Mouse (Mus musculus): Measurements from ENCODE around the gene Hoxa13. TPM values are rescaled to one million over a fixed set of nuclear protein-coding genes. Genes with fewer than 3 reads are reported as not detected.
A peak's percentile ranks its signal among the peaks of the same experiment; 100 is the strongest.

The Hoxa13 gene
- total RNA-seq, 2 experiments from 2014 or later: not detected

DNA sequence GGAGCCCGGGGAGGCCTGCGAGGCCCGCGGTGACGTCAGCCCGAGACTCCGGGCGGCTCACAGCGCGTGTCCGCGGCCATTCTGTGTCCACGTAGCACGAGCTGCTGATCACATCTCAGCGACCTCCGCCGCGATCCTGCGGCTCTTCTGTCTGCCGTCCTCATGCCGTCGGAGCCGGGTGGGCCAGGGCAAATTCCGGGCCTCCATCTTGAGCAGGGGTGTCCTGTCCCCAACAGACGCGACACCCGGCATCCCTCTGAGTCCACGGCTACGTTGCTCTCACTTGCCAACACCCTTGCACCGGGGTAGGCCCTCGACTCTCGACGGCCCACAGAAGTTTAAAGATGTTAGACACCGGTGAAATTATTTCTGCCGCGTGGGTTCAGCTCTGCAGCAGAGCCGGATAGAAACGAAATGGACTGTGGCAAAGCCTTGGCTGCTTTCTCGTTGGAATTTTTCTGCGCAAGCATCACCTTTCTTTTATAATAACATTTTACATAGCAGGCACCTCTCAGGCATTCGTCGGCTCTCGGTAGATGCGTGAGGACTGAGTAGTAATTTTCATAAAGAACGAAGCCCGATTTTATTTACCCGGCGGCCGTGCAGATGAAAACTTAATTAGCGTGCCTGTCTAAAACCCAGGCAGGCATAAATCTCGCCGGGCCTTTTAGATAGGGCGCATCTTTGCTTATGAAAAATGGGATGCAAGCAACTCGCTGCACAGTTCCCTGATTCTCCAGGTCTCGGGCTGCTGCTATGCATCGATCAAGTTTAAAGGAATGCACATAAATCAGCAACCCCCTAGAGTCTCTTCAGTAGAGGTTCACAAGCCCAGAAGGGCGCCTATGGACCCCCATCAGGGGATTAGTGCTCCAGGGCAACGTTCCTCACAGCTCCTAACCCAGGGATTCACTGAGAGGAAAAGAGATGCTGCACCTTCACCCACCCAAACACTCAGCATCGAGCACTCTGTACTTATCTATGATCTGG is 6.9 kb downstream of the Hoxa13 start:
- peak in 1 of 2 experiments; percentile 55 for DNase-seq
- intact Hi-C loops (cut with DNase I): no loop called here

- intact Hi-C loops (cut with DNase I): no loop called here
- no peak for DNase-seq
Observed at GRCm38 (mm10) chr6:52252775-52253376, 7.8 kb downstream of the Hoxa13 start.

DNA sequence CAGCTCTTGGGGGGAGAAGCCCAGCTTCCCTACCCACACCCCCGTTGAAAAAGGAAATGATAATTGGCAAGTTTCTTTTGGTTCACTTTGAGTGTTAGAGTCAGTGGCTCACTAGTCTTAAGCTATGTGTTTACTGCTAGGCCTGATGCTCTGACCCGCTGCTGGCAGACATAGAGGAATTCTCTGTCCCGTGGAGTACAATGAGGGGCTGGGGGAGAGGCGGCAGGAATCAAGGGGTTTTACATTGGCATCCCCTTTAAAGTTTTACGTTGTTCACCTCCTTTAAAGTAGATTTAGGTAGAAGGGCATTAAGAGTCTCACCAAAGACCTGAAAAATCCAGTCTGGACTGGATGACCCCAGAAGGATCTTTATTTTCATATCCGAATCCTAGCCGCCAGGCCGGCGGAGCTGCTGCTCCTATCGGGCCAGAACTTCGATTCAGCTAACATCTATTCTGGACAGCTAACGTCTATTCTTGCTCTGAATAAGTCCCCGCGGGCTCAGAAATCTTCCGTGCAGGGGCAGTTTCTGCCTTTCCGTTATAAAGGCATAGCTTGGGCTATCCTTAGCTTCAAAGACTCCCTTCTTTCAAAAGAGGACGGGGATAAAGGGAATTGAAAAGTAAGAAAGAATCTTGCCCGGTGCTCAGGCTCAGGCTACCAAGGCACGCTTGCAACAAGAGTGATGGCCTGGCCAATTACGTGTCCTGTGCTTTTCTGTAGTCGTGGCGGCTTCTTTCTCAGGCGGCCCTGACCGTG is 8.5 kb downstream of the Hoxa13 start:
- intact Hi-C loops (cut with DNase I): no loop called here
- no peak for DNase-seq

GRCm38 (mm10) chr6:52251177-52251879 is 9.4 kb downstream of the Hoxa13 start:
- intact Hi-C loops (cut with DNase I): no loop called here
- DNase-seq: no peak

DNA sequence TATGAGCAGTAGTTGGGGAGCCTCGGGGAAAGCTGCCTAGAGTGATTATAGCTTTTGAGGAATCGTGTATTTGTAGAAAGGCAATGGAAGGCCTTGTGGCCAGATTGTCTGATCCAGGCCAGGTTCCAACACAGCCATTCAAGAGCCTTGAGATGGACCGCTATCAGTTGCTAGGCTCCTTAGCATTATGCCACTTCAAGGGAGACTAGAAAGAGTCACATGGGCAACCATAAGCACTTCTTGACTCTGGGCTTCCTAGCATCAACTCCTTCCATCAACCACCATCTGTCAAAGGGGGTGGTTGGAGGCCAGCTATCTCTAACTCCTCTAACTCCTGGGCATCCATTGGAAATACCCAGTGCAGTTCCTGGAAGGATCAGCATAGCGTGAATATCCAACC is 10.9 kb downstream of the Hoxa13 start:
- intact Hi-C loops (cut with DNase I): no loop called here
- DNase-seq: no peak

- DNase-seq: no peak
- intact Hi-C loops (cut with DNase I): no loop called here
Observed at GRCm38 (mm10) chr6:52249415-52249738, 11.3 kb downstream of the Hoxa13 start.

DNA sequence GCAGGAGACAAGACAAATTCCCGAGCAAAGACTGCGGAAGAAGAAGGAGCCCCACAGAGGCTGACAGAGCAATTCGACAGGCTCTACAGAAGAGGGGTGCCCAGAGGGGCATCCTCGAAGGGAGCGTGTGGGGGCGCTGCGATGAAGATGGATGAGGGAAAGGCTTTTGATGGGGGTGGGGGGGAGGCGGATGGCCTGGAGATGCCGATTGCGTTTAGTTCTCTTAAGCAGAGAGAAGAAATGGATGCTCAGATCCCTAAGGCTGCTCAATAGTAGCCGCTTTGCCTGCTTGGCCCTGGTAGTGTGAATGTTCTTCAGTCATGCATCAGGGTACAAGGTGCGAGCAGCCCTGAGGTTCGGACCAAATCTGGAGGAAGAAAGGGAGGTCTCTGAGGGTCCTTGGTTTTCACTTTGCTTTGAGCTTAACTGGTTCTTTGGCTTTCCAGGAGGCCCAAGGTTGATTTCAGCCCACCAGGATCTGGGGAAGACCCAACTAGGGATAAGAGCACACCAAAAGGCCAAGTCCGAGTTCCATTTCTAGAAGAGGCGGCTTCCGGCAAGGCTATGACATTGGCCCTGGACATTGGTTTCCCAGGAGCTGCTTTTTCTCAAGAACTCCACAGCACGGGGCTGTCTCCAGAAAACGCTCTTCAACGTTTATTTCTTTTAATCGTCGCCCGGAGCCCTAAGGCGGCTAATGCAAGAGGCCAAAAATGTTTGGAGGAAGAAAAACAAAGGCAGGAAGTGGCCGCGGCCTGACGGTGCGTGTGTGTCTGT is 11.9 kb downstream of the Hoxa13 start:
- intact Hi-C loops (cut with DNase I): no loop called here
- DNase-seq: no peak

- no peak for DNase-seq
- intact Hi-C loops (cut with DNase I): no loop called here
Observed at GRCm38 (mm10) chr6:52247766-52248637, 12.7 kb downstream of the Hoxa13 start.

DNA sequence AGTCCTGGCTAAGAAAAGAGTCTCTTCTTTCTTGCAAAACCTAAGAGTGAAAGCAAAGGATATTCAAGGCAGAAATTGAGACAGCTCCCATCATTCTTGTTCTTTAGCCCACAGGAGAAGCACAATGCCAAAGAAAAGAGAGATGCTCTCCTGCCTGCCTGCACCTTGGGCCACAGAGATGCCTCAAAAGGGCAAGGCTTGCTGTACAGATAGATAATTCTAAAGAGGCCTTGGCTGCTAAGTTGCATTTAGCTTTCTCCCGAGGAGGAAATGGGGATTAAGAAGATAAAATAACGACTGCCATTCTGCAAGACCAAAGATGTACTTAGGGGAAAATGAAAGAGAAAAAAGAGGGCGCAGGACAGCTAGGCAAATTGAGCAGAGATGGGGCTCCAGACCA is 13.8 kb downstream of the Hoxa13 start:
- DNase-seq: no peak

DNA sequence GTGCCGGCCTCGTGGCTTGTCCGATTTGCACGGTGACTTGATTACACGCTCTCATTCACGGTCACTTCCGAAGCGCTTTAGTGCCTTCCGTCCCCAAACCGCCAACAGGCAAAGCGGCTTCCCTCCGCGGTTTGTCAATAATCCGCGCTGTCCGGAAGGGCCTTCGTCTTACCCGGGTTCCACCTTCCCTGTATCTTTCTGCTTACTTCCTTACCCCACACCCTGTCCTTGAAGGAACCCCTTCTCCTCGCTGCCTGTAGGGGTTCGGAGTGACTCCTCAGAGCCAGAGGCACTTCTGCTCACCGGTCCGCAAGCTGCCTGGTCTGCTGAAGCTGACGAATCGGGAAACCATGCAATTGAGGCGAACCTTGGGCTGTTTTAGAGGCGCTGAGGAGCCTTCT is 14.3 kb downstream of the Hoxa13 start:
- intact Hi-C loops (cut with DNase I): no loop called here
- peak in 1 of 2 experiments; percentile 32 for DNase-seq

More for the DNA sequence above, 13.8 kb downstream of the Hoxa13 start:
- intact Hi-C loops (cut with DNase I): no loop called here

- intact Hi-C loops (cut with DNase I): no loop called here
- no peak for DNase-seq
Observed at GRCm38 (mm10) chr6:52245757-52246142, 14.9 kb downstream of the Hoxa13 start, which contains the start of gene Hoxa11. TSS of gene Hoxa11 (minus strand) at chr6:52245810.

- no peak for DNase-seq
- intact Hi-C loops (cut with DNase I): no loop called here
Observed at GRCm38 (mm10) chr6:52245040-52245756, 15.5 kb downstream of the Hoxa13 start.

GRCm38 (mm10) chr6:52244471-52245039 is 16.1 kb downstream of the Hoxa13 start:
- DNase-seq: no peak
- intact Hi-C loops (cut with DNase I): no loop called here

DNA sequence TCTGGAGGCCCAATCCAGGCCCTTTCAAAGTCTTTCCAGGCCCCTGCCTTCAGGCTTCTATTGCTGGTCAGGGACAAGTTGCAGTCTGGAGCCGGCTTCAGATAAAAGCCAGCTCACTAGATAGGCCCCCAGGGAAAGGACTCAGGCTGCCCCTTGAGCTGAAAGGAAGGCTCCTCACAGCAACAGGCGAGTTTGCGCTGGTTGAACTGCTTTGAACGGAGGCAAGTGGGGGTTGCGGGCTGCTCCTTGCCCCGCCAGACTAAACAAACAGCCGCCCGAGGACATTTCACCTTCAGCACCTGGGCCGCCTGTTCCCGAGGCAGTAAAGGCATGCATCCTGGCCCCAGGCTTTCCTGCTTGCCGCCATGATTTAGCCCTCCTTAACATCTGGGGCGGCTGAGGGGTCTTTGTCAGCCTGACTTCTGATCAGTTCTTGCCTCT is 17.0 kb downstream of the Hoxa13 start:
- no peak for DNase-seq
- intact Hi-C loops (cut with DNase I): no loop called here

DNA sequence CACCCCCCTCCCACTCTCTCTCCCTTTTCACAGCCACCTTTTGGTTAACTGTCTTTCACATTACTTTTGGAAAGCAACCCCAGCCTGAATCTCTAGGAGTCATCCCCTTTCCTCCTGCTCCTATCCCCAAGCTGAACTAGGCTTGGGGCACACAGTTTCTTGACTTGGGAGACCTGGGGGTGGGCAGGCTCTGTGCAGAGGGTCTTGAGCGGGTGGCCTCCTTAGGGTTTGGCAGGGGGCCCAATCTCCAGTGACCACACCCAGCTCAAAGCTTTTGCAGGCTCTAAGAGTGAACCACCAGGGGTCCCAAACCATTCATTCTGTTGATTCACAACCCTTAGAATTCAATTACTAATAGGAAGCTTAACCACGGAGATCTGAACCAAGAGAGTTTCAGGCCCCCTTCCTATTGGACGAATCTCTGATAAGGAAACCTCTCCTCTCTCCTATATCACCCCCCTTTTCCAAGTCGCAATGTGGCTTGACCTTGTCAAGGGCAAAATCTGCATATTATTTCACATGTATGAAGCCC is 17.8 kb downstream of the Hoxa13 start:
- intact Hi-C loops (cut with DNase I): no loop called here
- no peak for DNase-seq

GRCm38 (mm10) chr6:52241001-52241621 is 19.6 kb downstream of the Hoxa13 start:
- intact Hi-C loops (cut with DNase I): no loop called here
- DNase-seq: no peak

- DNase-seq: peak; percentile 72 to 87
- intact Hi-C loops (cut with DNase I): no loop called here
Observed at GRCm38 (mm10) chr6:52240389-52241000, 20.2 kb downstream of the Hoxa13 start, which contains the start of gene Hoxa10. TSS of gene Hoxa10 (minus strand) at chr6:52240854.
